ENCODE assay signal across 22 mouse cellular contexts in genomic region chr17:48146120-48146519, GRCm38 (mm10). TPM values are rescaled to one million over a fixed set of nuclear protein-coding genes. Genes with fewer than 3 reads are reported as not detected.
DNase-seq lines count a peak whose midpoint lies in the region; ATAC-seq and TF ChIP-seq lines count a peak whose summit lies in the region.
"Had no signal": no experiment of that assay in that cellular context is flagged by ENCODE, and none has a peak within 500 bp of the region (broad histone marks: within the 10 kb centered on the region; RNA-seq: fewer than 3 reads in every experiment).

TSS of gene 9830107B12Rik (minus strand) at chr17:48146268.

- ATAC-seq in forebrain, embryonic 11.5 days (replicated peaks; ENCODE audit: low FRiP score): no peak
- no peak for ATAC-seq in forebrain, postnatal 0 days
- ATAC-seq in midbrain, embryonic 13.5 days: no peak
- ATAC-seq: forebrain, embryonic 13.5 days had no signal

- H3K4me2 ChIP-seq in forebrain, embryonic 11.5 days (ENCODE audit: low read depth, low read length, severe bottlenecking): no peak within 1 kb of the TSS
- H3K4me2 ChIP-seq in forebrain, postnatal 0 days (ENCODE audit: low read depth): no peak within 1 kb of the TSS
- no peak within 1 kb of the TSS for H3K4me2 ChIP-seq in midbrain, embryonic 13.5 days (replicated peaks)
- H3K4me2 ChIP-seq: embryonic facial prominence, embryonic 12.5 days; forebrain, embryonic 13.5 days; heart, embryonic 13.5 days; hindbrain, embryonic 15.5 days had no signal

- WGBS in forebrain, embryonic 11.5 days: 85% methylated on average over 3 of the region's 3 CpGs
- 77% methylated on average over 3 of the region's 3 CpGs for WGBS in forebrain, postnatal 0 days
- WGBS in midbrain, embryonic 13.5 days: 80% methylated on average over 3 of the region's 3 CpGs

- no peaks in the 10 kb centered on the region for H3K36me3 ChIP-seq in forebrain, embryonic 11.5 days (ENCODE audit: control insufficient read depth, insufficient read depth, low read length)
- no peaks in the 10 kb centered on the region for H3K36me3 ChIP-seq in forebrain, postnatal 0 days (ENCODE audit: insufficient read depth)
- no peaks in the 10 kb centered on the region for H3K36me3 ChIP-seq in megakaryocyte, embryonic 14.5 days (replicated peaks; ENCODE audit: low read length)
- H3K36me3 ChIP-seq in midbrain, embryonic 13.5 days: no peaks in the 10 kb centered on the region
- H3K36me3 ChIP-seq: embryonic facial prominence, embryonic 12.5 days; heart, embryonic 13.5 days; hindbrain, embryonic 15.5 days had no signal

- no peak within 1 kb of the TSS for H3K4me3 ChIP-seq in forebrain, embryonic 11.5 days (ENCODE audit: low read depth, low read length)
- H3K4me3 ChIP-seq in forebrain, postnatal 0 days (ENCODE audit: low read depth, low read length): no peak within 1 kb of the TSS
- H3K4me3 ChIP-seq in megakaryocyte, embryonic 14.5 days (replicated peaks): peak within 1 kb of the TSS; percentile 53
- H3K4me3 ChIP-seq in midbrain, embryonic 13.5 days (replicated peaks): no peak within 1 kb of the TSS
- H3K4me3 ChIP-seq: embryonic facial prominence, embryonic 12.5 days; forebrain, embryonic 13.5 days; gastrocnemius, adult 2 months; heart, embryonic 13.5 days; hindbrain, embryonic 15.5 days had no signal

- no peaks in the 10 kb centered on the region for H3K27me3 ChIP-seq in forebrain, embryonic 11.5 days (ENCODE audit: control insufficient read depth, insufficient read depth, low read length)
- no peaks in the 10 kb centered on the region for H3K27me3 ChIP-seq in forebrain, postnatal 0 days (ENCODE audit: insufficient read depth, low read length)
- peaks cover 24% of the 10 kb centered on the region for H3K27me3 ChIP-seq in megakaryocyte, embryonic 14.5 days (replicated peaks)
- H3K27me3 ChIP-seq in midbrain, embryonic 13.5 days: no peaks in the 10 kb centered on the region
- H3K27me3 ChIP-seq: embryonic facial prominence, embryonic 12.5 days; forebrain, embryonic 13.5 days; heart, embryonic 13.5 days; hindbrain, embryonic 15.5 days had no signal

- H3K27ac ChIP-seq in forebrain, embryonic 11.5 days (ENCODE audit: low read depth, low read length): no peak within 1 kb of the TSS
- no peak within 1 kb of the TSS for H3K27ac ChIP-seq in forebrain, postnatal 0 days (ENCODE audit: low read depth, low read length)
- H3K27ac ChIP-seq in midbrain, embryonic 13.5 days: no peak within 1 kb of the TSS
- H3K27ac ChIP-seq: embryonic facial prominence, embryonic 12.5 days; forebrain, embryonic 13.5 days; gastrocnemius, adult 2 months; heart, embryonic 13.5 days; hindbrain, embryonic 15.5 days had no signal

- peak; percentile 36 for DNase-seq in forebrain, embryonic 11.5 days (ENCODE audit: low spot score)
- no peak for DNase-seq in forebrain, postnatal 0 days
- DNase-seq in lung, postnatal 25 days (ENCODE audit: low spot score): peak; percentile 4
- DNase-seq in lung, postnatal 10 days: no peak
- no peak for DNase-seq in adrenal gland, postnatal 36 days
- DNase-seq: adrenal gland, postnatal 10 days; cerebellum, adult 2 months; cerebellum, postnatal 10 days; embryo, embryonic 11 days; gastrocnemius, adult 2 months; gastrocnemius, postnatal 25 days; heart, adult 11 months; heart, postnatal 36 days had no signal

- no peak within 1 kb of the TSS for H3K9ac ChIP-seq in forebrain, embryonic 11.5 days (ENCODE audit: low read length)
- H3K9ac ChIP-seq in forebrain, postnatal 0 days: no peak within 1 kb of the TSS
- no peak within 1 kb of the TSS for H3K9ac ChIP-seq in midbrain, embryonic 13.5 days (replicated peaks)
- H3K9ac ChIP-seq: embryonic facial prominence, embryonic 12.5 days; forebrain, embryonic 13.5 days; heart, embryonic 13.5 days; hindbrain, embryonic 15.5 days had no signal

- H3K9me3 ChIP-seq in forebrain, embryonic 11.5 days (ENCODE audit: control insufficient read depth, low read length): no peaks in the 10 kb centered on the region; the same call in 1 of the 2 replicates
- H3K9me3 ChIP-seq in forebrain, postnatal 0 days (ENCODE audit: low read length): no peaks in the 10 kb centered on the region
- peaks cover 9% of the 10 kb centered on the region for H3K9me3 ChIP-seq in megakaryocyte, embryonic 14.5 days
- H3K9me3 ChIP-seq in midbrain, embryonic 13.5 days: no peaks in the 10 kb centered on the region
- H3K9me3 ChIP-seq: embryonic facial prominence, embryonic 12.5 days; forebrain, embryonic 13.5 days; heart, embryonic 13.5 days; hindbrain, embryonic 15.5 days had no signal

- TF ChIP-seq CTCF in forebrain, postnatal 0 days (IDR thresholded peaks at IDR 0.05; ENCODE audit: low read depth): no peak

- H3K4me1 ChIP-seq in forebrain, embryonic 11.5 days (replicated peaks; ENCODE audit: control insufficient read depth, insufficient read depth, low read length): no peaks in the 10 kb centered on the region
- H3K4me1 ChIP-seq in forebrain, postnatal 0 days (ENCODE audit: insufficient read depth): no peaks in the 10 kb centered on the region
- H3K4me1 ChIP-seq in megakaryocyte, embryonic 14.5 days: peaks cover 4% of the 10 kb centered on the region; the same call in 1 of the 2 replicates
- no peaks in the 10 kb centered on the region for H3K4me1 ChIP-seq in midbrain, embryonic 13.5 days (replicated peaks)
- H3K4me1 ChIP-seq: embryonic facial prominence, embryonic 12.5 days; forebrain, embryonic 13.5 days; heart, embryonic 13.5 days; hindbrain, embryonic 15.5 days had no signal

RNA-seq across cellular contexts. Expression of gene 9830107B12Rik, which starts in this region (rescaled TPM):
- polyA plus RNA-seq in forebrain, embryonic 11.5 days (2014; fragmentation: Nextera tagmentation; extraction: Ambion mirVana): not detected in 2 replicates
- not detected in 2 replicates for total RNA-seq in forebrain, postnatal 0 days (2014; rRNA removed)
- not detected in 2 replicates for polyA plus RNA-seq in forebrain, postnatal 0 days (2015; fragmentation: Nextera tagmentation; extraction: Ambion mirVana)
- not detected in 2 replicates for polyA plus RNA-seq in megakaryocyte, embryonic 14.5 days (2012; ENCODE audit: insufficient read depth, low replicate concordance)
- not detected in 2 replicates for polyA plus RNA-seq in midbrain, embryonic 13.5 days (2015; fragmentation: Nextera tagmentation; extraction: Ambion mirVana)
- total RNA-seq in adrenal gland, postnatal 36 days (2021): not detected
- total RNA-seq: gastrocnemius, postnatal 25 days; MEL had no signal
- polyA plus RNA-seq: C2C12; cerebellum, adult 2 months; embryonic facial prominence, embryonic 12.5 days; forebrain, embryonic 13.5 days; heart, embryonic 13.5 days; hindbrain, embryonic 11.5 days; hindbrain, embryonic 15.5 days had no signal

Comparison
In these comparisons a context has a peak if more than half of its experiments do, and no peak if none do; other contexts are left out.
1. Peak in DNase-seq in forebrain, embryonic 11.5 days; RNA of the gene not detected or under 1 TPM.